Mouse (Mus musculus): ENCODE measurements around the gene Cpne8. TPM values are rescaled to one million over a fixed set of nuclear protein-coding genes. Genes with fewer than 3 reads are reported as not detected.

Cpne8 gene
- polyA plus RNA-seq, 1 experiment from 2014 or later: 4.6 TPM

DNA sequence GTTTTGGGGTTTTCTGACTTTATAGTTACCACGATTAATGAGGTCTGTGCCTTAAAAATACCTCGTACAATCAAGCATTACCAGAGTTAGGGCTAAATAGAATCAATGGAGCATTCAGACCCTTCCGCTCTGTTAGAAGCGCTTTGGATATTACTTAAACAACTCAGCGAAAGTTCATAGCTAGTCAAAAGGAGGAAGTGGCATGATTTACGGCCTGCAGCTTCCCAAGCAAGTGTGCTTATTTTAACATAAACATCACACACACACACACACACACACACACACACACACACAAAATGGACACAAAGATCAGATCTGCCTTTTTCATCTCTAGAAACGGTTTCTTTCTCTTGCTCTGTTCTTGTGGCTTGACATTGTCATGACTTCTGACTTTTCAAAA lies 9.7 kb downstream of the Cpne8 start:
- 59% methylated on average over 7 of the region's 7 CpGs for WGBS
- H3K4me2 ChIP-seq (ENCODE audit: low read depth): no peak overlapping the region
- ATAC-seq (ENCODE audit: insufficient read depth, low FRiP score, low TSS enrichment): no peak
- no peaks in the 10 kb centered on the region for H3K9me3 ChIP-seq (ENCODE audit: control insufficient read depth, low read length)
- no peaks in the 10 kb centered on the region for H3K4me1 ChIP-seq (ENCODE audit: control insufficient read depth, insufficient read depth, low read length)
- no peak for DNase-seq (ENCODE audit: low spot score)
- no peaks in the 10 kb centered on the region for H3K36me3 ChIP-seq (ENCODE audit: control insufficient read depth, insufficient read depth, low read length)
- H3K9ac ChIP-seq (ENCODE audit: low read length): no peak overlapping the region
- H3K27me3 ChIP-seq (ENCODE audit: control insufficient read depth, insufficient read depth, low read length): no peaks in the 10 kb centered on the region
- H3K27ac ChIP-seq (ENCODE audit: low read depth, low read length): no peak overlapping the region
- no peak overlapping the region for H3K4me3 ChIP-seq (ENCODE audit: low read depth, low read length)

DNA sequence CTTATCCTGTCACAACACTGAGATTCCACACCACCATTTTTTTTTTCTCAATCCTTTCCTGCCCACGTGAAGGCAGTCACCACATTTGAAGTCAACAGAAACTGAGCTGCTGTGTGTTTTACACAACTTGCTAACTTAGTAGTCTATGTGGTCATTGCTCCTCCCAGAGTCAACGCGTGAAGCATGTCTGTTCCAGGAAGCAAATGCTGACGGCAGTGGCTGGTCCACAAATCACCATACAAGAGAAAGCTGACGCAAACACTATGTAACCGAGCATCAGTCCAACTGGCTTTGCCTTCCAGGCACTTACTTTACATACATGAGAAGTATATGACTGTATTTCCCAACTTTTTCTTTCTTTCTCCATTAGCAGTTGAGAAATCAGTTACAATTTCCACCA lies 12.3 kb downstream of the Cpne8 start:
- Histone ChIP-seq H3K9ac (ENCODE audit: low read length) (no peak overlapping the region), H3K4me3 (ENCODE audit: low read depth, low read length) (no peak overlapping the region)
- DNase-seq (ENCODE audit: low spot score): no peak

DNA sequence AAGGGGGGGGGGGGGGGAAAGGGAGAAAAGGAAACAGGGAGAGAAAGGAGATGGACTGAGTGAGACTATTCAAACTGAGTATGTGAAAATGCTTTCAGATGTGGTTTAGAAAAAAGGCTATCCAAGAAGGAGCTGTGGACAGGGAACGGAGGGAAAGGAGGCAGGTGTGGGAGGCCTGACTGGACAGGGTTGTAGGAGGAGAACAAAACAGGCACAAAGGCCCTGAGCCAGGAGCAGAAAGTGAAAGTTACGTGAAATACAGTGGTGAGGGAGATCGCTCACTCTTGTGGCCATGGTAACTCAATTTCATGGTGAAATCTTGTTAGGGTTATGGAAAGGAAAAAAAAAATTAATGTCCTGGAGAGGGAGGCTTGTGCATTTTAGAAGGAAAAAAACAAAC lies 14.6 kb downstream of the Cpne8 start:
- H3K4me3 ChIP-seq (ENCODE audit: low read depth, low read length): no peak overlapping the region
- H3K4me1 ChIP-seq (ENCODE audit: control insufficient read depth, insufficient read depth, low read length): no peaks in the 10 kb centered on the region
- DNase-seq (ENCODE audit: low spot score) (no peak), ATAC-seq (ENCODE audit: insufficient read depth, low FRiP score, low TSS enrichment) (no peak)
- no peak overlapping the region for H3K9ac ChIP-seq (ENCODE audit: low read length)
- H3K36me3 ChIP-seq (ENCODE audit: control insufficient read depth, insufficient read depth, low read length): no peaks in the 10 kb centered on the region
- 84% methylated on average over 3 of the region's 3 CpGs for WGBS
- no peak overlapping the region for H3K4me2 ChIP-seq (ENCODE audit: low read depth)
- no peak overlapping the region for H3K27ac ChIP-seq (ENCODE audit: low read depth, low read length)
- no peaks in the 10 kb centered on the region for H3K9me3 ChIP-seq (ENCODE audit: control insufficient read depth, low read length)
- no peaks in the 10 kb centered on the region for H3K27me3 ChIP-seq (ENCODE audit: control insufficient read depth, insufficient read depth, low read length)

More for the DNA sequence above, 12.3 kb downstream of the Cpne8 start:
- no peak overlapping the region for H3K27ac ChIP-seq (ENCODE audit: low read depth, low read length)
- no peaks in the 10 kb centered on the region for H3K27me3 ChIP-seq (ENCODE audit: control insufficient read depth, insufficient read depth, low read length)
- no peaks in the 10 kb centered on the region for H3K4me1 ChIP-seq (ENCODE audit: control insufficient read depth, insufficient read depth, low read length)
- ATAC-seq (ENCODE audit: insufficient read depth, low FRiP score, low TSS enrichment): no peak
- H3K9me3 ChIP-seq (ENCODE audit: control insufficient read depth, low read length): no peaks in the 10 kb centered on the region
- H3K36me3 ChIP-seq (ENCODE audit: control insufficient read depth, insufficient read depth, low read length): no peaks in the 10 kb centered on the region
- 91% methylated on average over 6 of the region's 6 CpGs for WGBS
- no peak overlapping the region for H3K4me2 ChIP-seq (ENCODE audit: low read depth)

DNA sequence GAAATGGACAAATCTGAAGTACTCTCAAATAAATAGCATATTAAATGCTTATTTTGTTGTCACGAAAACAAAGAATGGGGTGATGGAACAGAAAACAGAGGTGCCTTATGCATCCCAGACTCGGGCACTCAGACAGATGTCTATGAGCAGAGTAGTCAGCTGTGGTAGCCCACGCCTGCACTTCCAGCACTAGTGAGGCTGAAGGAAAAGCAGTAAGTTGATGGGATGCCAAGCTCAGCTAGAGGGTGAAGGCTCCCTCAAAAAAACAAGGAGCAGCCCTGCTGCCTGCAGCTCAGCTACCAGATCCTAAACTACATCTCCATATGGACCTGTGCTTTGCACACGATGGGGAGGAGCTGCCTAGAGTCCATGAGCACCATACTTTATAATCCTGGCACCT lies 15.6 kb downstream of the Cpne8 start:
- H3K4me1 ChIP-seq (ENCODE audit: control insufficient read depth, insufficient read depth, low read length): no peaks in the 10 kb centered on the region
- no peak overlapping the region for H3K4me2 ChIP-seq (ENCODE audit: low read depth)
- 87% methylated on average over 4 of the region's 4 CpGs for WGBS
- H3K9ac ChIP-seq (ENCODE audit: low read length): no peak overlapping the region
- H3K27me3 ChIP-seq (ENCODE audit: control insufficient read depth, insufficient read depth, low read length): no peaks in the 10 kb centered on the region
- ATAC-seq (ENCODE audit: insufficient read depth, low FRiP score, low TSS enrichment): no peak
- no peak for DNase-seq (ENCODE audit: low spot score)
- no peaks in the 10 kb centered on the region for H3K9me3 ChIP-seq (ENCODE audit: control insufficient read depth, low read length)
- H3K4me3 ChIP-seq (ENCODE audit: low read depth, low read length): no peak overlapping the region
- H3K27ac ChIP-seq (ENCODE audit: low read depth, low read length): no peak overlapping the region
- H3K36me3 ChIP-seq (ENCODE audit: control insufficient read depth, insufficient read depth, low read length): no peaks in the 10 kb centered on the region

DNA sequence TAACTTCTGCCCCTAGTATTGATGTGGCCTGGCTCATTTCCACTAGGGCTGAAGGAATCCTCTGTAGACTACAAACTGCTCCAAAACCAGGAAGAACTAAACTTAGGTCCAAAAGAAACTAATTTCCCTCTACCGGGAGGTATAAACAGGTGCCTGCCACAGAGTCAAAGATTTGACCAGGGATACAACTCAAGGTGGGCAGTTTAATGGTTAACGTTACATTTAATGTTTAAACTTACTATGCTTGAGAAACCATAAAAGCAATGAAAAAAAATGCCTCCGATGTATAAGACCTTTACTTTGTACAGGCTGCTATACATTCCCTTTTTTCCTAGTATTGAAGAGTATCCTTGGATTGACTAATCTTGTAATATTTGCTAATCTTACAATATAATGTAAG lies 18.5 kb downstream of the Cpne8 start:
- H3K4me3 ChIP-seq (ENCODE audit: low read depth, low read length): no peak overlapping the region

DNA sequence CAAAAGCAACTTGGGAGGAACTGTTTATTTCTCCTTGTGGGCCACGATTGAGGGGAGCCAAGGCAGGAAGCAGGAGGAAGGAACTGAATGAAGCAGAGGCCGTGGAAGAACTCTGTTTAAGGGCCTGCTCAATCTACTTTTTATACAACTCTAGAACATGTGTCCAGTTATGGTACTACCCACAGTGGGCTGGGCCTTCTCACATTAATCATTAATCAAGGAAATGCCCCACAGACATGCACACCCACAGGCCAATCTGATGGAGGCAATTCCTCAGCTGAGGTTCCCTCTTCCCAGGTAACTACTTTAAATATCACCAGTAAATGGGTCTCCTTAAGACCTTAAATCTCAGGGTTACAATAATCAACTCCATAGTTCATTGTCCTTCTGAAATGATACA lies 21.2 kb downstream of the Cpne8 start:
- DNase-seq (ENCODE audit: low spot score) (no peak), ATAC-seq (ENCODE audit: insufficient read depth, low FRiP score, low TSS enrichment) (no peak)
- H3K9me3 ChIP-seq (ENCODE audit: control insufficient read depth, low read length): no peaks in the 10 kb centered on the region
- no peak overlapping the region for H3K9ac ChIP-seq (ENCODE audit: low read length)
- H3K4me3 ChIP-seq (ENCODE audit: low read depth, low read length): no peak overlapping the region
- 69% methylated on average over 2 of the region's 2 CpGs for WGBS
- H3K4me2 ChIP-seq (ENCODE audit: low read depth): no peak overlapping the region
- no peaks in the 10 kb centered on the region for H3K27me3 ChIP-seq (ENCODE audit: control insufficient read depth, insufficient read depth, low read length)
- H3K4me1 ChIP-seq (ENCODE audit: control insufficient read depth, insufficient read depth, low read length): no peaks in the 10 kb centered on the region
- no peaks in the 10 kb centered on the region for H3K36me3 ChIP-seq (ENCODE audit: control insufficient read depth, insufficient read depth, low read length)
- no peak overlapping the region for H3K27ac ChIP-seq (ENCODE audit: low read depth, low read length)

More for the DNA sequence above, 18.5 kb downstream of the Cpne8 start:
- ATAC-seq (ENCODE audit: insufficient read depth, low FRiP score, low TSS enrichment) (no peak), DNase-seq (ENCODE audit: low spot score) (no peak)
- H3K27ac ChIP-seq (ENCODE audit: low read depth, low read length): no peak overlapping the region
- H3K9ac ChIP-seq (ENCODE audit: low read length): no peak overlapping the region
- H3K36me3 ChIP-seq (ENCODE audit: control insufficient read depth, insufficient read depth, low read length): no peaks in the 10 kb centered on the region
- H3K4me2 ChIP-seq (ENCODE audit: low read depth): no peak overlapping the region
- H3K27me3 ChIP-seq (ENCODE audit: control insufficient read depth, insufficient read depth, low read length): no peaks in the 10 kb centered on the region
- 95% methylated on average over 3 of the region's 3 CpGs for WGBS
- H3K9me3 ChIP-seq (ENCODE audit: control insufficient read depth, low read length): no peaks in the 10 kb centered on the region
- no peaks in the 10 kb centered on the region for H3K4me1 ChIP-seq (ENCODE audit: control insufficient read depth, insufficient read depth, low read length)

DNA sequence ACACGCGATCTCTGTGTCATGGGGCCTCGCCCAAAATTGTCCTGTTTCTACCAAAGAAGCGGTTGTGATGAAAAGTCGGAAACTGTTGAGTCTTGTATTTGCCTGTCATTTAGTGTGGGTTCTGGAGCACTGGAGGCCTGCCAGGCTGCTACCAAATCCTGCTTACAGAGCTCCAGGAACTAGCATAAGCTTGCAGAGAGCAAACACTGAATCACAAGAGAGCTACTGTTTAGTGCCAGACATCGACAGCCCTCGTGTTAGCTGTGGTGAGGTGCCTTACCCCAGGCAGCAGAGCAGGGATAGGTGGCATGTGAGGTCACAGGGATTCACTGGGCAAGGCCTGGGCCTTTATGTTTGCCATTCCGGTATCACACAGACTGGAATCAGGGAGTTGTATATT lies 22.7 kb downstream of the Cpne8 start:
- Histone ChIP-seq H3K27ac (ENCODE audit: low read depth, low read length) (no peak overlapping the region), H3K4me1 (ENCODE audit: control insufficient read depth, insufficient read depth, low read length) (no peaks in the 10 kb centered on the region), H3K36me3 (ENCODE audit: control insufficient read depth, insufficient read depth, low read length) (no peaks in the 10 kb centered on the region), H3K9me3 (ENCODE audit: control insufficient read depth, low read length) (no peaks in the 10 kb centered on the region), H3K9ac (ENCODE audit: low read length) (no peak overlapping the region), H3K27me3 (ENCODE audit: control insufficient read depth, insufficient read depth, low read length) (no peaks in the 10 kb centered on the region), H3K4me2 (ENCODE audit: low read depth) (no peak overlapping the region), H3K4me3 (ENCODE audit: low read depth, low read length) (no peak overlapping the region)
- DNase-seq (ENCODE audit: low spot score) (no peak), ATAC-seq (ENCODE audit: insufficient read depth, low FRiP score, low TSS enrichment) (no peak)
- WGBS: 89% methylated on average over 8 of the region's 8 CpGs

DNA sequence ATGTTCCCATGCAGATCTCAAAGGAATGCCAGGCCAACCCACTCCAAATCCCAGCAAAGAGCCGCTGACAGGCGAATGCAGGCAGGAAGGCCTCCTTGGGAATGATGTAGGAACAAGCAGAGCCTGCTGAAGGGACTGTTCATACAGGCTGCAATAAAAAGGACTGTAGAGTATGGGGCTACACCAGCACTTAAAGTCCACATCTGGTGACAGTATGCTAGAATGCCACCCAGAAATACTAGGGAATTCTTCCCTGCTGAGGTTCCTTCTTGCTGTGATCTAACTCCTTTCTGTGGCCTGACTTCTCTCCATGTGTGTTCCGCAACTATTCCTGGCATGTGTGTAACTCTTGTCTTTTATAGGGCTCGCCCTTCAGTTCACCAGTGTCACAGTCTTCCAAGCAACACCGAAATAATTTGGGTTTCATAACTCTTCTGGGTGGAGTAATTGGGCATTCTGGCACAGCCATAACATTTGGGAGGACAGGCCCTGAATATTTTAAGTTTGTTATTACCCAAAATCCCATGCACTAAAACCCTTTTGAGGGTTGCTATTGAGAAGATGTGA lies 32.1 kb downstream of the Cpne8 start:
- H3K4me3 ChIP-seq (ENCODE audit: low read depth, low read length): no peak overlapping the region
- no peak for DNase-seq (ENCODE audit: low spot score)
- no peaks in the 10 kb centered on the region for H3K27me3 ChIP-seq (ENCODE audit: control insufficient read depth, insufficient read depth, low read length)
- H3K4me1 ChIP-seq (ENCODE audit: control insufficient read depth, insufficient read depth, low read length): no peaks in the 10 kb centered on the region
- no peaks in the 10 kb centered on the region for H3K9me3 ChIP-seq (ENCODE audit: control insufficient read depth, low read length)
- 88% methylated on average over 5 of the region's 5 CpGs for WGBS
- H3K36me3 ChIP-seq (ENCODE audit: control insufficient read depth, insufficient read depth, low read length): no peaks in the 10 kb centered on the region
- no peak overlapping the region for H3K27ac ChIP-seq (ENCODE audit: low read depth, low read length)
- no peak for ATAC-seq (ENCODE audit: insufficient read depth, low FRiP score, low TSS enrichment)
- H3K9ac ChIP-seq (ENCODE audit: low read length): no peak overlapping the region
- H3K4me2 ChIP-seq (ENCODE audit: low read depth): no peak overlapping the region

DNA sequence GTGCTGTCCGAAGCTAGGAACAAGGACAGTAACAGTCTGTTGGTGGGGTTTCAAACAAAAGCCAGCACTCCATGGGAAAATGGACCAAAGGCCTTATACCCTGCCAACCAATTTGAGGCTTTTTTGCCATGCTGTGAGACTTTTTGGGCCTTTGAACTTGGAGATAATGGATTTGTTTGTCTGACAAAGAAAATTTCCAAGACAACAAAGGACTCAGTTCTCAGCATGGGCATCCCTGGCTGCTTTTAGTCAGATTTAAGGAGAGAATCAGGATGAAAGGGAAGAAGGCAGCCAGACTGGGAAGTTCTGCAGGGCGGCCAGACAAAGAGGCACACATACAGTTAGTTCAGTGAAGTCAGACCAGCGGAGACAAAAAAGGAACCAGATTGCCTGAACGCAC lies 32.9 kb downstream of the Cpne8 start:
- no peak overlapping the region for H3K4me3 ChIP-seq (ENCODE audit: low read depth, low read length)
- H3K4me2 ChIP-seq (ENCODE audit: low read depth): no peak overlapping the region
- WGBS: 64% methylated on average over 4 of the region's 4 CpGs
- no peaks in the 10 kb centered on the region for H3K36me3 ChIP-seq (ENCODE audit: control insufficient read depth, insufficient read depth, low read length)
- no peak overlapping the region for H3K9ac ChIP-seq (ENCODE audit: low read length)
- H3K27me3 ChIP-seq (ENCODE audit: control insufficient read depth, insufficient read depth, low read length): no peaks in the 10 kb centered on the region
- H3K9me3 ChIP-seq (ENCODE audit: control insufficient read depth, low read length): no peaks in the 10 kb centered on the region
- DNase-seq (ENCODE audit: low spot score): peak; percentile 25
- H3K4me1 ChIP-seq (ENCODE audit: control insufficient read depth, insufficient read depth, low read length): no peaks in the 10 kb centered on the region
- no peak overlapping the region for H3K27ac ChIP-seq (ENCODE audit: low read depth, low read length)
- ATAC-seq (ENCODE audit: insufficient read depth, low FRiP score, low TSS enrichment): no peak
